Mouse (Mus musculus) limb, embryonic 11.5 days (tissue): ENCODE measurements around the gene Adamtsl1. TPM values are rescaled to one million over a fixed set of nuclear protein-coding genes. Genes with fewer than 3 reads are reported as not detected.

ENCODE experiments used
- ATAC-seq: fragments of 200-750 bp; cut with Nextera tagmentation; 2 replicates; pipeline ENCODE4 v1.8.0; 2017; ENCODE audit warnings: low read depth; ENCODE audit not compliant: insufficient number of reproducible peaks, low FRiP score, low TSS enrichment
- DNase-seq: peaks from one replicate; pipeline ENCODE4 v3.0.0-alpha.2; 2015; ENCODE audit warnings: low spot score
- H3K27ac ChIP-seq: fragments of 300-500 bp; sonication (generic); replicated peaks from 2 replicates; pipeline ENCODE4 v1.5.1; 2014; ENCODE audit warnings: low read depth, mild to moderate bottlenecking, low read length
- H3K27me3 ChIP-seq: fragments of 300-500 bp; sonication (generic); 2 replicates; pipeline ENCODE4 v1.6.1; 2014; ENCODE audit warnings: mild to moderate bottlenecking, low read length, mixed read lengths; ENCODE audit not compliant: control insufficient read depth, insufficient read depth
- H3K36me3 ChIP-seq: fragments of 300-500 bp; sonication (generic); 2 replicates; pipeline ENCODE4 v1.6.1; 2014; ENCODE audit warnings: mild to moderate bottlenecking, low read length, moderate library complexity, mixed read lengths; ENCODE audit not compliant: control insufficient read depth, insufficient read depth
- H3K4me1 ChIP-seq: fragments of 300-500 bp; sonication (generic); 2 replicates; pipeline ENCODE4 v1.6.1; 2014; ENCODE audit warnings: low read length, mixed read lengths; ENCODE audit not compliant: control insufficient read depth, insufficient read depth
- H3K4me2 ChIP-seq: fragments of 300-500 bp; sonication (generic); 2 replicates; pipeline ENCODE4 v1.6.1; 2014; ENCODE audit warnings: low read depth, mild to moderate bottlenecking, moderate library complexity; ENCODE audit not compliant: severe bottlenecking
- H3K4me3 ChIP-seq: fragments of 300-500 bp; sonication (generic); 2 replicates; pipeline ENCODE4 v1.5.1; 2014; ENCODE audit warnings: low read depth, low read length
- H3K9ac ChIP-seq: fragments of 300-500 bp; sonication (generic); 2 replicates; pipeline ENCODE4 v1.6.1; 2014; ENCODE audit warnings: mild to moderate bottlenecking, low read length
- H3K9me3 ChIP-seq: fragments of 300-500 bp; sonication (generic); 2 replicates; pipeline ENCODE4 v1.6.1; 2016; ENCODE audit warnings: low read length; ENCODE audit not compliant: control insufficient read depth
- WGBS: fragments of 180-500 bp; shearing (Covaris S2); extraction: QIAGEN DNeasy Blood & Tissue Kit; methylation state at CpG from one replicate; pipeline ENCODE4 v1.1.7; 2014; 5-methylcytosine and 5-hydroxymethylcytosine counted together
- polyA plus RNA-seq: library from polyadenylated mRNA; unstranded; fragments of >200 nt; fragmentation: Nextera tagmentation; extraction: Ambion mirVana; gene quantifications from 2 replicates; pipeline ENCODE4 v1.2.1, GENCODE M21; 2014

Adamtsl1 gene
- polyA plus RNA-seq, 1 experiment from 2014 or later, result 5.8 TPM

DNA sequence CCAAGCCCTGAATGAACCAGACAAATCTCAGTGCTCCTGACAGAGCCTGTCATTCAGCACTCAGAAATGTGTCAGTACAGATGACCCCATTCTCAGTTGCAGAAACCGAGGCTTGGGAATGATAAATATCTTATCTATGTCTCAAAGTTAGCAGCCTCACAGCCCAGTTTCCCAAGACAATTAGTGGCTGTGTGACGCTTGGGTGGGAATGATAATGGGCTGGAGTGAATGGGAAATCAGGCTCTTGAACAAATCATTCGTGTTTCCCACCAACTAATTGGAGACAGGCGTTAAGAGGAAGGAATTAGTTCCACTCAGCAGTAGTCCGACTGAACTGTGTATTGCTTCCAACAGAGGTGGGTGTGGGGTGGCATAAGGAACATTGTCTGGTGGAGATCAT is 268.5 kb downstream of the Adamtsl1 start:
- 28% methylated on average over 5 of the region's 5 CpGs for whole genome bisulfite sequencing
- H3K4me3 ChIP-seq, result no peak overlapping the region

DNA sequence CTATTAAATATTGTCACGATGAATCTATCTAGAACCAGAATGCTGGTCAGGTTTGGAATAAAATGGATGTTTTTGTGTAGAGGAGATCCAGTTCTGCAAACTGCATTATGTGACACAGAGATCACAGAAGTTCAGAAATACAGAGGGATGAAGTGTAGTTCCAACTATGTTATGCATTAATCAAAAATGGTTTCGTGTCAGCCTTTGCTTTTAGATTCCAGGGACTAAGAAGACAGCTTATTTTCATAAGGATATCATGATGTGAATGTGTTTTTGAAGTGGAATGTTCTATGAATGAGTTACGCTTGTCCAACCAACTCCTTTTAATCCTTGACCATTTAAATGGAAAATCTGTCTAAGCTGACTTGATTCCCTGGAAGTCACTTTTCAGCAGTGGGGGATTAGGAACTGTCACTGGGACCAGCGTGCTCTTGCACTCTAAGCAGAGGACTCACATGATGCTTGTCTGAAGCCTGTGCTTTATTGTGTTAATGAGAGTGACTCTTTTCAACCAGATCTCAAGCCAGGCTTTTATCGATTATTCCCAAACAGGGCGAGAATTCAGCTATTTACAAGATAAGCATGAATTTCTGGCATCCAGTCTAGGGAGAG is 269.9 kb downstream of the Adamtsl1 start:
- no peak overlapping the region for H3K27ac ChIP-seq
- DNase-seq, result no peak
- no peak overlapping the region for H3K4me3 ChIP-seq
- no peak overlapping the region for H3K9ac ChIP-seq
- H3K36me3 ChIP-seq, result no peaks in the 10 kb centered on the region
- H3K4me2 ChIP-seq, result no peak overlapping the region
- WGBS, result 67% methylated on average over 6 of the region's 6 CpGs
- H3K4me1 ChIP-seq, result no peaks in the 10 kb centered on the region
- H3K27me3 ChIP-seq, result no peaks in the 10 kb centered on the region
- no peak for ATAC-seq
- H3K9me3 ChIP-seq, result no peaks in the 10 kb centered on the region

More for the DNA sequence above, 268.5 kb downstream of the Adamtsl1 start:
- ATAC-seq (no peak), DNase-seq (no peak)
- Histone ChIP-seq H3K4me1 (no peaks in the 10 kb centered on the region), H3K9ac (no peak overlapping the region), H3K9me3 (no peaks in the 10 kb centered on the region), H3K36me3 (no peaks in the 10 kb centered on the region), H3K27ac (no peak overlapping the region), H3K27me3 (no peaks in the 10 kb centered on the region), H3K4me2 (no peak overlapping the region)

DNA sequence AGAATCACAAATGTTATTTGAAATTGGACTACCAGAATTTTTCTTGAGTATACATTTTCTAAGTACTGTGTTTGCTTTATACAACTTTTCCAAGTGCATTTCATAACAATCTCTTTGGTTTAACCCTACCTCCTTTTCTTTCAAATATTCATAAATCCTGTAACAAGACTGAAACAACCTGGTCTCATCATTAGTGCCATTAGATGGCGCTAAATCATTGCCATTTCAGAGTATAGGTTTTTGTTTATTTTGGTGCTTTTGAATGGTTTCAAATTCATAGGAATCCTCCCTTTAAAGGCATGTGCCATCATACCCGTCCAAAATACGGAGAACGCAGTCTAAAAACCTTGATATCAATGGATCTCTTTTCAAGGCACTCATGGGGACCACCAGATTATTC is 270.5 kb downstream of the Adamtsl1 start:
- DNase-seq, result no peak
- no peak overlapping the region for H3K4me2 ChIP-seq
- no peaks in the 10 kb centered on the region for H3K36me3 ChIP-seq
- WGBS, result 65% methylated on average over 4 of the region's 4 CpGs
- no peaks in the 10 kb centered on the region for H3K4me1 ChIP-seq
- no peak overlapping the region for H3K27ac ChIP-seq
- no peaks in the 10 kb centered on the region for H3K27me3 ChIP-seq
- no peak overlapping the region for H3K9ac ChIP-seq
- ATAC-seq, result no peak
- no peaks in the 10 kb centered on the region for H3K9me3 ChIP-seq
- H3K4me3 ChIP-seq, result no peak overlapping the region

DNA sequence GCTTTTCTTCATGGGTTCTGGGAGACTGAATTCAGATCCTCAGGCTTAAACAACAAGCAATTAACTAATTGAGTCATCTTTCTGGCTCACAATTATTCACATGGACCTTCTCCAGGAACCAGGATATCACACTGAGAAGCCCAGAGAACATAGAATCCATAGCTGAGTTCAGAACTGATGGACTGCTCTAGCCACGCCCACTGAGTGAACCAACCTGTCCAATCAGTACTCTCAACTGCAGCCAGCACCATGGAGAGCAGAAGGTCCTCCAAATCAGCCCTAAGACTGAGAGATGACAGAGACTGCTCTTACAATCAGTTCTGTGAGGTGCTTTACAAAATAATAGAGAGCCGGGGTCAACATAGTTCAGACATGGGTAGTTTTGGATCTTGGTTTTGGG is 276.3 kb downstream of the Adamtsl1 start:
- Histone ChIP-seq H3K9ac (no peak overlapping the region), H3K4me3 (no peak overlapping the region), H3K27ac (no peak overlapping the region), H3K4me2 (no peak overlapping the region), H3K4me1 (no peaks in the 10 kb centered on the region), H3K36me3 (no peaks in the 10 kb centered on the region), H3K27me3 (no peaks in the 10 kb centered on the region), H3K9me3 (no peaks in the 10 kb centered on the region)
- DNase-seq, result peak; percentile 46
- WGBS, result 53% methylated on average over 2 of the region's 2 CpGs
- ATAC-seq, result no peak

DNA sequence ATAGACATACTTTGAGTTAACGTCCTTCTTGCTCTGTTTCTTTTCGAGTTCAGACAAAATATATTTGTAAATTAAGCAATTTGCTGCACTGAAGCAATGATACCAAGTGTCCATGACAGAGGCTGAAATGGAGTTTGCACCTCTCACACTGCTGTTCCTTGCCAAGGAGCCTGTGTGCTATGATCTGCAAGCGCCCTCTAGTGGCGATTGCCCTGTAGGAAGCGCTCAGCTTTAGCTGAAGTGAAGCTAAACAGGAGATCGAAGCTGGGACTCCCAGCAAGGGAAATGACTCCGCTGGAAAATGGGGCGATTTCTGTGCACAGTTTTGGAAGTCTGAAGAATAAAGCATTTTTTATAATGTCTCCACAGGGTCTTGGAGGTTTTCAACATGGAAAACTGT is 287.8 kb downstream of the Adamtsl1 start:
- H3K9me3 ChIP-seq, result no peaks in the 10 kb centered on the region
- ATAC-seq, result no peak
- no peak overlapping the region for H3K4me2 ChIP-seq
- no peaks in the 10 kb centered on the region for H3K4me1 ChIP-seq
- no peaks in the 10 kb centered on the region for H3K36me3 ChIP-seq
- no peaks in the 10 kb centered on the region for H3K27me3 ChIP-seq
- peak; percentile 89 for DNase-seq
- H3K4me3 ChIP-seq, result no peak overlapping the region
- H3K27ac ChIP-seq, result no peak overlapping the region
- no peak overlapping the region for H3K9ac ChIP-seq
- 6% methylated on average over 8 of the region's 8 CpGs for WGBS

DNA sequence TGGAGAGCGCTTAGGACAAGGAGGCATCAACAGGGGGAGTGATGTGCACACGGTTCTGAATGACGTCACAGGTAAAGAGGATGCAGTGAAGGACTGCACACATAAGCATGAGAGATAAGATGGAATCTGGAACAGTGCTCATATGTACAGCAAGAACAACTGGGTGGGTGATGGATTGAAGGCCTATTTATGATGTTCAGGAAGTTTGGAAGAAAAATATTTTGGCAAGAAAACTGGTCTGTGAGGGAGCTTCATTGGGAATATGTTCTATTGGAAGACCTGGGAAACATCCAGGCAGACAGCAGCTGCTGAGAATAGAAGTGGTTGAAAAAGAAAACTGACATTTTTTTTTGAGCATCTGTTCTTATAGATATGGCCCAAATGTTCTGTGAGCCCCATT is 300.4 kb downstream of the Adamtsl1 start:
- no peak overlapping the region for H3K4me3 ChIP-seq
- no peaks in the 10 kb centered on the region for H3K4me1 ChIP-seq
- DNase-seq (no peak), ATAC-seq (no peak)
- no peaks in the 10 kb centered on the region for H3K36me3 ChIP-seq
- no peak overlapping the region for H3K9ac ChIP-seq
- 78% methylated on average over 3 of the region's 3 CpGs for WGBS
- no peak overlapping the region for H3K27ac ChIP-seq
- no peaks in the 10 kb centered on the region for H3K9me3 ChIP-seq
- H3K4me2 ChIP-seq, result no peak overlapping the region
- no peaks in the 10 kb centered on the region for H3K27me3 ChIP-seq

DNA sequence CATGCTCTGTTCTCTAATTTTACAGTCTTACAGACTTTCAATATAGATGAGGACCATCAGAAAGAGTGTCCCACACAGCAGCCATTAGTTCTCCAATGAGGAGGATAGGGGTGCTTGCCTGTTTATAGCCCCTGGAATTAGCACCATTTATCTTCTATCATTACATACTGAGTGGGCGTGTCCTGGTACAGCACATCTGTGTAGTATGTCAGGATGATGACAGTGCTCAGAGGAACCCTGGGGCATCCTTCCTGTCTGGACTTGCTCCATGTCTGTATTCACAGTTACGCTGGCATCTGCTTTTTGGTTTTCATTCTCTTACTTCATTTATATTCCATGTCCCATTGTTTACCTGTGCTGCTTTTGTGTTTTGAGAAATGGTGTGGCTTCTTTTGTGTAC is 304.5 kb downstream of the Adamtsl1 start:
- Histone ChIP-seq H3K4me2 (no peak overlapping the region), H3K9me3 (no peaks in the 10 kb centered on the region), H3K4me3 (no peak overlapping the region), H3K4me1 (no peaks in the 10 kb centered on the region), H3K27ac (no peak overlapping the region), H3K36me3 (no peaks in the 10 kb centered on the region), H3K9ac (no peak overlapping the region), H3K27me3 (no peaks in the 10 kb centered on the region)
- no peak for ATAC-seq
- WGBS, result 79% methylated on average over 2 of the region's 2 CpGs
- no peak for DNase-seq

DNA sequence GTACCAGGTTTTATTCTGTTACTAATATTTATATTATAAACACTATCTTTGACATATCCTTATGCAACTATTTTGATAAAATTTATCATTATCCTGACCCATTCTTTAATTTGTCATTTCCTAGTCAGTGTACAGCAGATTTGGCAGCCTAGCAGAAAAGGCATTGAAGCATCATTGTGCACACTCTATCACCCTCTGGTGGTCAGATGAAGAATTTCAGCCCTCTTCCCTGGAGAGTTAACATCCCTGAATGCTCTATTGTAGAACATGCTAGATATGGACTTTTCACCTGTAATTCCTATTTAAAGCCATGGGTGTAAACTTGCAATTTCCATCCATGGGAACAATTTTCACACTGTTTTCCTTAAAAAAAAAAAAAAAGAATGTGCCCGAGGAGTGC is 305.2 kb downstream of the Adamtsl1 start:
- no peak overlapping the region for H3K4me2 ChIP-seq
- H3K9me3 ChIP-seq, result no peaks in the 10 kb centered on the region
- no peak overlapping the region for H3K9ac ChIP-seq
- 79% methylated on average over 1 of the region's 1 CpGs for WGBS
- DNase-seq (peak; percentile 56), ATAC-seq (no peak)
- no peaks in the 10 kb centered on the region for H3K27me3 ChIP-seq
- H3K4me3 ChIP-seq, result no peak overlapping the region
- no peaks in the 10 kb centered on the region for H3K36me3 ChIP-seq
- H3K4me1 ChIP-seq, result no peaks in the 10 kb centered on the region
- no peak overlapping the region for H3K27ac ChIP-seq

DNA sequence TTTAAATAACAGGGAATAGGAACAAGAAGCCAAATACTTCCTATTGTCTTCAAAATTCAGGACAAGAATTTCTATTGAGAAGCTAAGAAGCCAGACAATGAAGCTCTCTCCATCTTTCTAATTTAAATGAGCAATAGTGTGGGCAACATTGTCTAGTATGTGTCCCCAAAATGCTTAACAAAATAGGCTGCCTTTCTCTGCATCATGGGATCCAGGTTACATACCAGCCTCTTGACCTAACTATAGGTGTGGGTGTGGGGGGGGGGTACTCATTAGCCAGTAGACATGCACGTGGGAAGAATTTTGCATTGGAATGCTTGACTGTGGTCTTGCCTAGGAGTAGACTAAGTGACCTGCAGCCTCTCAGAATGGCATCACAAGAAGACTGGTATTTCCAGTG is 305.9 kb downstream of the Adamtsl1 start:
- Histone ChIP-seq H3K36me3 (no peaks in the 10 kb centered on the region), H3K4me1 (no peaks in the 10 kb centered on the region), H3K4me3 (no peak overlapping the region), H3K27ac (no peak overlapping the region), H3K4me2 (no peak overlapping the region), H3K9ac (no peak overlapping the region), H3K9me3 (no peaks in the 10 kb centered on the region), H3K27me3 (no peaks in the 10 kb centered on the region)
- no peak for DNase-seq
- WGBS, result 29% methylated on average over 1 of the region's 1 CpGs
- no peak for ATAC-seq
